Mouse (Mus musculus) kidney, adult 2 months (tissue): ENCODE data around the gene Cpeb3. TPM values are rescaled to one million over a fixed set of nuclear protein-coding genes. Genes with fewer than 3 reads are reported as not detected.
A peak's percentile ranks its signal among the peaks of the same experiment; 100 is the strongest.

Experiments
- DNase-seq: peaks from one replicate; pipeline ENCODE4 v3.0.0; 2021
- H3K27ac ChIP-seq: fragments of 200-500 bp; 2 replicates; pipeline ENCODE4 v1.5.1; 2012; ENCODE audit warnings: low read depth, low read length, control low read depth, inconsistent platforms; ENCODE audit not compliant: insufficient read depth
- H3K27me3 ChIP-seq: fragments of 200-500 bp; replicated peaks from 2 replicates; pipeline ENCODE4 v1.6.1; 2012; ENCODE audit warnings: mild to moderate bottlenecking, moderate library complexity, low read length, inconsistent platforms; ENCODE audit not compliant: control insufficient read depth, insufficient read depth
- H3K36me3 ChIP-seq: fragments of 200-500 bp; 2 replicates; pipeline ENCODE4 v1.6.1; 2012; ENCODE audit warnings: mild to moderate bottlenecking, moderate library complexity, low read length, inconsistent platforms; ENCODE audit not compliant: control insufficient read depth, insufficient read depth
- H3K4me1 ChIP-seq: fragments of 200-500 bp; 2 replicates; pipeline ENCODE4 v1.6.1; 2011; ENCODE audit warnings: low read length; ENCODE audit not compliant: control insufficient read depth, insufficient read depth
- H3K4me3 ChIP-seq: fragments of 200-500 bp; 2 replicates; pipeline ENCODE4 v1.5.1; 2011; ENCODE audit warnings: mild to moderate bottlenecking, low read depth, low read length, control low read depth; ENCODE audit not compliant: insufficient read depth
- CTCF ChIP-seq: fragments of 200-500 bp; conservative IDR thresholded peaks from 2 replicates; pipeline ENCODE4 v1.5.1; 2011; ENCODE audit warnings: low read depth, mild to moderate bottlenecking, control low read depth, low read length, moderate library complexity, mixed read lengths; ENCODE audit not compliant: insufficient read depth, insufficient read length
- POLR2A ChIP-seq: fragments of 200-500 bp; IDR thresholded peaks from one replicate; pipeline ENCODE4 v1.6.1; 2011; ENCODE audit warnings: low read depth, low read length, control low read depth
- WGBS: fragments of 180-500 bp; shearing (Covaris S2); methylation state at CpG from one replicate; pipeline ENCODE4 v1.1.7; 2018; 5-methylcytosine and 5-hydroxymethylcytosine counted together
- polyA plus RNA-seq: library from polyadenylated mRNA; depleted of rRNA; stranded (reverse); fragments of >200 nt; gene quantifications from 2 replicates; pipeline ENCODE4 v1.2.3, GENCODE M21; 2012

Cpeb3 gene
- polyA plus RNA-seq, 1 experiment: 14.2 TPM

GRCm38 (mm10) chr19:37020531-37020930, 187.9 kb downstream of the Cpeb3 start:
- Histone ChIP-seq H3K27ac (no peak overlapping the region), H3K4me3 (no peak overlapping the region), H3K4me1 (no peaks in the 10 kb centered on the region), H3K27me3 (no peaks in the 10 kb centered on the region), H3K36me3 (no peaks in the 10 kb centered on the region)
- TF ChIP-seq CTCF (no peak), POLR2A (no peak)
- 70% methylated on average over 4 of the region's 5 CpGs for WGBS
- no peak for DNase-seq

- no peaks in the 10 kb centered on the region for H3K36me3 ChIP-seq
- no peak for TF ChIP-seq POLR2A
- no peak for TF ChIP-seq CTCF
- H3K4me1 ChIP-seq: no peaks in the 10 kb centered on the region
- no peak for DNase-seq
- no peak overlapping the region for H3K4me3 ChIP-seq
- H3K27me3 ChIP-seq: no peaks in the 10 kb centered on the region
- H3K27ac ChIP-seq: no peak overlapping the region
- WGBS: 60% methylated on average over 5 of the region's 5 CpGs
These were observed 189.5 kb downstream of the Cpeb3 start for GRCm38 (mm10) chr19:37018931-37019330.

GRCm38 (mm10) chr19:37018411-37018810, 190.0 kb downstream of the Cpeb3 start:
- H3K27ac ChIP-seq: no peak overlapping the region
- peaks cover 2% of the 10 kb centered on the region; the same call in 1 of the 2 replicates for H3K4me1 ChIP-seq
- H3K36me3 ChIP-seq: no peaks in the 10 kb centered on the region
- TF ChIP-seq CTCF (no peak), POLR2A (no peak)
- H3K4me3 ChIP-seq: no peak overlapping the region
- peak; percentile 49 for DNase-seq
- WGBS: 17% methylated on average over 26 of the region's 26 CpGs
- H3K27me3 ChIP-seq: no peaks in the 10 kb centered on the region

GRCm38 (mm10) chr19:37016890-37017289, 191.5 kb downstream of the Cpeb3 start:
- Histone ChIP-seq H3K36me3 (peaks cover 2% of the 10 kb centered on the region), H3K4me3 (no peak overlapping the region), H3K4me1 (peaks cover 2% of the 10 kb centered on the region; the same call in 1 of the 2 replicates), H3K27ac (no peak overlapping the region), H3K27me3 (no peaks in the 10 kb centered on the region)
- no peak for TF ChIP-seq CTCF
- no peak for TF ChIP-seq POLR2A
- 97% methylated on average over 6 of the region's 6 CpGs for WGBS
- no peak for DNase-seq

GRCm38 (mm10) chr19:37014173-37014939, 194.0 kb downstream of the Cpeb3 start:
- H3K4me1 ChIP-seq: peaks cover 2% of the 10 kb centered on the region; the same call in 1 of the 2 replicates
- H3K4me3 ChIP-seq: no peak overlapping the region
- no peak overlapping the region for H3K27ac ChIP-seq
- 56% methylated on average over 8 of the region's 8 CpGs for WGBS
- no peaks in the 10 kb centered on the region for H3K27me3 ChIP-seq
- TF ChIP-seq POLR2A: no peak
- no peak for TF ChIP-seq CTCF
- no peak for DNase-seq
- peaks cover 5% of the 10 kb centered on the region for H3K36me3 ChIP-seq

- no peak overlapping the region for H3K4me3 ChIP-seq
- peaks cover 5% of the 10 kb centered on the region for H3K36me3 ChIP-seq
- WGBS: 73% methylated on average over 6 of the region's 6 CpGs
- no peak for TF ChIP-seq POLR2A
- TF ChIP-seq CTCF: no peak
- H3K4me1 ChIP-seq: peaks cover 2% of the 10 kb centered on the region; the same call in 1 of the 2 replicates
- H3K27me3 ChIP-seq: no peaks in the 10 kb centered on the region
- no peak overlapping the region for H3K27ac ChIP-seq
- peak; percentile 66 for DNase-seq
These were observed 194.9 kb downstream of the Cpeb3 start for GRCm38 (mm10) chr19:37013461-37013860.

- Histone ChIP-seq H3K4me3 (no peak overlapping the region), H3K4me1 (peaks cover 2% of the 10 kb centered on the region; the same call in 1 of the 2 replicates), H3K36me3 (peaks cover 7% of the 10 kb centered on the region), H3K27ac (no peak overlapping the region), H3K27me3 (no peaks in the 10 kb centered on the region)
- TF ChIP-seq CTCF (no peak), POLR2A (no peak)
- DNase-seq: no peak
- WGBS: 92% methylated on average over 3 of the region's 3 CpGs
These were observed 198.5 kb downstream of the Cpeb3 start for GRCm38 (mm10) chr19:37009878-37010281.
